Mouse (Mus musculus): ENCODE results near the gene Dbp. TPM values are rescaled to one million over a fixed set of nuclear protein-coding genes. Genes with fewer than 3 reads are reported as not detected.

Dbp gene
- total RNA-seq, 2 experiments from 2014 or later = 66.2 to 147 TPM

- intact Hi-C loops (cut with DNase I) = no loop called here
- no peak for DNase-seq (ENCODE audit: low spot score in 2 of 2)
Measured at GRCm38 (mm10) chr7:45689800-45690199, 15.1 kb upstream of the Dbp start.

GRCm38 (mm10) chr7:45692364-45692763, 12.5 kb upstream of the Dbp start:
- no peak for DNase-seq (ENCODE audit: low spot score in 2 of 2)
- intact Hi-C loops (cut with DNase I) = no loop called here

- intact Hi-C loops (cut with DNase I) = no loop called here
- DNase-seq (ENCODE audit: low spot score in 2 of 2) = no peak
Measured at GRCm38 (mm10) chr7:45693921-45694591, 10.8 kb upstream of the Dbp start, which contains the start of gene Sec1. Gene Sec1, minus strand, starts transcription at chr7:45694402.

DNA sequence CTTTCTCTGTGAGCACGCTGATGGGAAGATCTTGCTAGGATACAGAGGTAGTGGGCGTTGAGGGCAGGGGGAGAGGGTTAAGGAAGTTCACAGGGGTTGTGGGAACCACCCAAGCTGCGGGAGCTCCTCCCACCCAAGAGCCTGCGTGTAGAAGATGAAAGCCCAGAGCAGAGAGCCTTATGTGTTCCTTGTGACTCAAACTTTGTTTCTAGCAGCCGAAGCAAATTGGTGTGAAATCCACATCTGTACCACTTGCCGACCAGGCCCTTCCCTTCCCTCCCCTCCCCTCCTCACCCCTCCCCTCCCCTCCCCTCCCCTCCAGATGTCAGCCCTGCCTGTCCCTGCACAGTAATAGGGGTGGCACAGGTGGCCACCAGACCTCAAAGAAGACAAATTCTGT, 9.8 kb upstream of the Dbp start:
- no peak for DNase-seq (ENCODE audit: low spot score in 2 of 2)
- intact Hi-C loops (cut with DNase I) = no loop called here

DNA sequence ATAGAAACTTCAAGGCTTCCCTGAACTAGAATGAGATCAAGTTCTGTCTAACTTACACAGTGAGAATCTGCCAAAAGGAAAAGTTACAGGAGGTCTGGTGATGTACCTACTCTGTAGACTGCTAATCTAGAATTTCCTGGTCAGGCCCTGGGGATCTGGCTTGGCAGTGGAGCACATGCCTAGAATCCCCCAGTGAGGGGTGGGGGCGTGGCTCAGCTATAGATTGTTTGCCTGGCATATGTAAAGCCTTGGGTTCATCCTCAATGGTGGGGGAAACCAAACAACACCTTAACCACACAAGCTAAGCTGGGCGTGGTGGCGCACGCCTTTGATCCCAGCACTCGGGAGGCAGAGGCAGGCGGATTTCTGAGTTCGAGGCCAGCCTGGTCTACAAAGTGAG, 7.0 kb upstream of the Dbp start:
- intact Hi-C loops (cut with DNase I) = no loop called here
- DNase-seq (ENCODE audit: low spot score in 2 of 2) = no peak

DNA sequence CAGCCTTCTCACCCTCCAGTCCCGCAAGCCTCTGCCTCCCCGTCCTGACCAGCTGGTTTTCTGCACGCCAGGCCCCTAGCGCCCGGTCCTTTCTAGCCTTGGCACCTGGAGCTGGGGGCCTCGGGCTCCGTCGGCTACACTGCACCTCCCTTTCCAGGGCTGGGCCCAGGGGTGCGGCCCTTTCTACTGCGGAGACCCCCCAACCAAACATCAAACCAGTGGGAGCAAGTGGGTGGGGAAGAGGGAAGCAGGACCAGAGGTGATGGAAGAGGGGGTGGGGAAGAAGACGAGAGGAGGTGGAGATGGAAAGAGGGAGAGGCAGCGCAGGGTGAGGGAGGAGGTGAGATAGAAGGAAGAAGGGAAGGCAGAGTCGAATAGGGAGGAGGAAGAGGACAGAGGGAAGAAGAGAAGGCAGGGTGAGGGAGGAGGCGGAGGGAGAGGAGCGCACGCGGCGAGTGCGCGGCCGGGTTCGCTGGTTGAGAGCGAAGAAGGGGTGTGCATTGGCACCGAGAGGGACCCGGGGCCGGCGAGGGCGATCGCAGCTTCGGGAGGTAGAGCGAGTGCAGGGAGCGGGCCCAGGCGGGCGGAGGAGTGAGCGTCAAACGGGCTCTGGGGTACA, 5.3 kb upstream of the Dbp start, which contains the start of gene Car11:
TSS of gene Car11 (plus strand) at position 321 of the 619 bp plus-strand sequence.
- intact Hi-C loops (cut with DNase I) = loop anchor here (10.0 kb wide), 1 partner anchor 235 kb away; the partner anchor contains the start of gene Bax
- peak in 1 of 2 experiments; percentile 65 for DNase-seq (ENCODE audit: low spot score in 2 of 2)

- intact Hi-C loops (cut with DNase I) = loop anchor here (10.0 kb wide), 1 partner anchor 236 kb away; the partner anchor contains the start of gene Bax
- DNase-seq (ENCODE audit: low spot score in 2 of 2) = peak; percentile 81 to 94
Measured at GRCm38 (mm10) chr7:45700301-45701015, 4.4 kb upstream of the Dbp start.

GRCm38 (mm10) chr7:45701072-45701471, 3.8 kb upstream of the Dbp start:
- DNase-seq (ENCODE audit: low spot score in 2 of 2) = no peak
- intact Hi-C loops (cut with DNase I) = loop anchor here (10.0 kb wide), 1 partner anchor 236 kb away; the partner anchor contains the start of gene Bax

DNA sequence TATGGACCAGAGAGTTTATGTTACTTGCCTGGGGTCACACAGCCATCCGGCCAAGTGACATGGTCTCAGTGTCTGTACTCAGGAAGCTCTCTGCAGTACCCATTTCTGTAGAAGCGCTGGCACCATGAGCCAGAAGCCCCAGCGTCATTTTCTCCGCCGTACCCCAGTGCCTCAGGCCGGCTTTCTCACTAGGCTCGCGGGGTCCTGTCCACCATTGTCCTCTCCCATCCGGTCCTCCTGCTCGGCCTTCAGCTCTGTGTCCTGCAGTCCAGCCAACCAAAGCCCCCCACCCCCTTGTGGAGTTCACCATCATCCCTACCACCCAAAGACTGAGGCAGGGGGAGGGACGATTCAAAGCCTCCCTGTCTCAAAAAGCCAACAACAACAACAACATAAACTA, 3.3 kb upstream of the Dbp start:
- intact Hi-C loops (cut with DNase I) = loop anchor here (10.0 kb wide), 1 partner anchor 237 kb away; the partner anchor contains the start of gene Bax
- no peak for DNase-seq (ENCODE audit: low spot score in 2 of 2)

DNA sequence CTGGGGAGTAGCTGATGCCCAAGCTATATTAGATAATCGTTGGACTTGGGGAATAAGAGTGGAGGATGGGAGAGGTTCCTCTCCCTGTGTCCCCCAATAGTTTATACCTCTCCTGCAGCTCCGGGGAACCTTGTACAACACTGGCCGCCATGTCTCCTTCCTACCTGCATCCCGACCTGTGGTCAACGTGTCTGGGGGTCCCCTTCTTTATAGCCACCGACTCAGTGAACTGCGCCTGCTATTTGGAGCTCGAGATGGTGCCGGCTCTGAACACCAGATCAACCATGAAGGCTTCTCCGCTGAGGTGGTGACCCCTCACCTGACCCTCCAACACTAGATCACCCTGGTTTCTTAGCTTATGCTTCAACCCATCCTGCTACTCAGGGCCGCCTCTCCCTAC, 2.6 kb upstream of the Dbp start:
- intact Hi-C loops (cut with DNase I) = loop anchor here (10.0 kb wide), 1 partner anchor 238 kb away; the partner anchor contains the start of gene Bax
- no peak for DNase-seq (ENCODE audit: low spot score in 2 of 2)

DNA sequence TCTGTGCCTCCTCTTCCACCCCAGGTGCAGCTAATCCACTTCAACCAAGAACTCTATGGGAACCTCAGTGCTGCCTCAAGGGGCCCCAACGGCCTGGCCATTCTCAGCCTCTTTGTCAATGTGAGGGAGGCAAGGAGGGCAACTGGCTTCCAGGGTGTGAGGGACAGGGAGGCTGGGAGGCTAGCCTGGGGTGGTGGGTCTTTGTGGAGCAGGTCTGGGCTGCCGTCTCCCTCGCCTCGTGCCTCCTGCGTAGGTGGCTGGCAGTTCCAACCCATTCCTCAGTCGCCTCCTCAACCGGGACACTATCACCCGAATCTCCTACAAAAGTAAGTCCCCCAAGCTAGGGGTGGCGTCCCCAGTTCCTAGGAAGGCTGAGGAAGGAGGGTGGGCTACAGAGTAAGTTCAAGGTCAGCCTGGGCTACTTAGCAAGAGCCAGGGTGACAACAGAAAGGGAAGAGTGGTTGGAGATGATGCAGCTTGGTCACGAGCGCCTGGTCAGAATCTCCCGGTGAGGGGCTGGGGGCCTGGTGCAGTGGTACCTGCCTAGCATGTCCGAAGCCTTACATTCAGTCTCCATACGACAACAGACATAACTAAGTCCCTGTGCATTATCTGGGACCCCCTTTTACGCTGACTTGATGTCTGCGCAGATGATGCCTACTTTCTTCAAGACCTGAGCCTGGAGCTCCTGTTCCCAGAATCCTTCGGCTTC, 1.9 kb upstream of the Dbp start:
- intact Hi-C loops (cut with DNase I) = loop anchor here (10.0 kb wide), 1 partner anchor 238 kb away; the partner anchor contains the start of gene Bax
- no peak for DNase-seq (ENCODE audit: low spot score in 2 of 2)

- no peak for DNase-seq (ENCODE audit: low spot score in 2 of 2)
- intact Hi-C loops (cut with DNase I) = loop anchor here (10.0 kb wide), 1 partner anchor 239 kb away; the partner anchor contains the start of gene Bax
Measured at GRCm38 (mm10) chr7:45703521-45704033, 1.3 kb upstream of the Dbp start.

DNA sequence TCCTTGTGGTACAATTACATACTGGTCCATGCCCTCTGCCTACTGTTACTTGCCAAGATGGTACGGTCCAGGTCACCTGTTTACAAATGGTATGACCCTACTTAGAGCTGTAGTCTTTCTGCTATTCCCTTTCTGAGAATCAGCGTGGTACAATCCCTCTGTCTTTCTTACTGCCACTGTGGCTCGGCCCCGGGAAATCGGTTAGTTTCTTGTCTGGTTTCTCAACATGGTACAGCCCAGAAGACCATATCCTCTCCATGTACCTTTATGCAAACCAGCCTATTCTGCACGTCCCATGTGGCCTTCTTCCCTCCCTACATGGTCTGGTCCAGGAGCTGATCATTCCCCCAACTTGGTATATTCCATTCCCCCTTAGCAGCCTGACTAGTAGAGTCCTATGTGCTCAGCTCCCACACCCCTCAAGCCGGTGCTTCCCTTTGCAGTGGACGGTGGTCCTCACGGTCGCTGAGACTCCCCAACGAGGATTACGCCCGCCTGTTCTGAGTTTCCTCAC, 785 bp upstream of the Dbp start:
- intact Hi-C loops (cut with DNase I) = loop anchor here (10.0 kb wide), 1 partner anchor 239 kb away; the partner anchor contains the start of gene Bax
- DNase-seq (ENCODE audit: low spot score in 2 of 2) = peak; percentile 83 to 93

- intact Hi-C loops (cut with DNase I) = loop anchor here (10.0 kb wide), 1 partner anchor 241 kb away; the partner anchor contains the start of gene Bax
- no peak for DNase-seq (ENCODE audit: low spot score in 2 of 2)
Measured at GRCm38 (mm10) chr7:45705443-45705864, 566 bp downstream of the Dbp start.

- DNase-seq (ENCODE audit: low spot score in 2 of 2) = peak; percentile 83 to 84
- intact Hi-C loops (cut with DNase I) = loop anchor here (10.0 kb wide), 1 partner anchor 241 kb away; the partner anchor contains the start of gene Bax
Measured at GRCm38 (mm10) chr7:45705873-45706281, 989 bp downstream of the Dbp start.

GRCm38 (mm10) chr7:45706721-45707241, 1.9 kb downstream of the Dbp start:
- intact Hi-C loops (cut with DNase I) = loop anchor here (10.0 kb wide), 1 partner anchor 242 kb away; the partner anchor contains the start of gene Bax
- DNase-seq (ENCODE audit: low spot score in 2 of 2) = peak; percentile 80 to 86

DNA sequence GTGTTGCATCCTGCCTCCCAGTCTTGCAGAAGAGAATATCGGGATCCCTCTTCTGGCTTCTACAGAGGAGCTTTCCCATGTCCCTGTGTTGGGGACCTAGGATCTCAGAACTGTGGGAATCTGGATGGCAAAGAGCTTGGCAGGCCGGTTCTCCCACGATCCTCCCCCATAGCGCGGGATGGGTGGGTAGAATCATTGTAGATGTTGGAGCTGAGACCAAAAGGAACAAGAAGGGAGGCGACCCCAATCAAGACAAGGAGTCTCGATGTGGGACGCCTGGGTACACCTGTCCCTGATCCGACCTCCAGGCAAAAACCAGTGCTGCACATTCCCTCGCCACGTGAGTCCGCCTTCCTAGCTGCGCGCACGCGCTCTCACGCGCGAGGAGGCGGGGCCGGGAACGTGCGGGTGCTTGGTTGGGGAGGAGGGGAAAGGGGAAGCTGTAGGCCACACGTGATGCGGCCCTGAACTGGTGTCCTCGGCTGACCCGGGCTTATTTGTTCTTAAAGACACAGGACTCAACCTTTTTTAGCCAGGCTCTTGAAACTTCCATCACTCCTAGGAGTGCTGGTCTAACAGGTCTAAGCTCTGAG, 2.6 kb downstream of the Dbp start:
- intact Hi-C loops (cut with DNase I) = loop anchor here (10.0 kb wide), 1 partner anchor 243 kb away; the partner anchor contains the start of gene Bax

GRCm38 (mm10) chr7:45708221-45708761, 3.4 kb downstream of the Dbp start:
- intact Hi-C loops (cut with DNase I) = loop anchor here (10.0 kb wide), 1 partner anchor 243 kb away; the partner anchor contains the start of gene Bax
- no peak for DNase-seq (ENCODE audit: low spot score in 2 of 2)

More for the DNA sequence above, 2.6 kb downstream of the Dbp start:
- peak; percentile 96 for DNase-seq (ENCODE audit: low spot score in 2 of 2)
